Mouse (Mus musculus) cerebellum, adult 8-10 months (tissue): ENCODE data around the gene Sh2d7.
"Not testable (repeated sequence)": the region's sequence is repeated elsewhere in the genome, so short reads cannot be mapped to it uniquely, and the experiment has no call there.

Source experiments
- DNase-seq: peaks from one replicate; pipeline ENCODE4 v3.0.0; 2022

Gene Sh2d7

DNA sequence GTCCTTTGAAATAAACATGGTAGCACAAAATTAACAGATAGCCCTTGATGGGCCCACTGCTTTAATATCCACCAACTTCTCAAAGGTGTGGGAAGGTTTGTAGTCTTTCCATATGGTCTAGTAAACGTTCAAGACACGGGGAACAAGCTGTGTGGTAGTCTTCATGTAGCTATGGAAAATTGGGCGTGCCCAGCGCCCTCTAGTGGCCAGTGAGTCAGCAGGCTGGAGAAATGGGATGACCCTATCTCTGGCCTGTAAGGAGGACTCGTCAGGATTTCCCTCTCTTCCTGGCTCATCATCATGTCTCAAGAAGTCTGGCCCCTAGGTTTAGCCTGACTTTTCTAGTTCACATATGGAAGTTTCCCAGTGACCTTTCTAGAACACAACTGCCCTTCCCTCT, 8.8 kb downstream of the Sh2d7 start:
- peak; percentile 69 for DNase-seq

GRCm38 (mm10) chr9:54549433-54549832, 10.6 kb downstream of the Sh2d7 start:
- DNase-seq: no peak

- DNase-seq: peak; percentile 60
Measured at GRCm38 (mm10) chr9:54552409-54552808, 13.6 kb downstream of the Sh2d7 start.

GRCm38 (mm10) chr9:54555044-54555443, 16.3 kb downstream of the Sh2d7 start:
- no peak for DNase-seq

GRCm38 (mm10) chr9:54558731-54559130, 19.9 kb downstream of the Sh2d7 start:
- DNase-seq: no peak

DNA sequence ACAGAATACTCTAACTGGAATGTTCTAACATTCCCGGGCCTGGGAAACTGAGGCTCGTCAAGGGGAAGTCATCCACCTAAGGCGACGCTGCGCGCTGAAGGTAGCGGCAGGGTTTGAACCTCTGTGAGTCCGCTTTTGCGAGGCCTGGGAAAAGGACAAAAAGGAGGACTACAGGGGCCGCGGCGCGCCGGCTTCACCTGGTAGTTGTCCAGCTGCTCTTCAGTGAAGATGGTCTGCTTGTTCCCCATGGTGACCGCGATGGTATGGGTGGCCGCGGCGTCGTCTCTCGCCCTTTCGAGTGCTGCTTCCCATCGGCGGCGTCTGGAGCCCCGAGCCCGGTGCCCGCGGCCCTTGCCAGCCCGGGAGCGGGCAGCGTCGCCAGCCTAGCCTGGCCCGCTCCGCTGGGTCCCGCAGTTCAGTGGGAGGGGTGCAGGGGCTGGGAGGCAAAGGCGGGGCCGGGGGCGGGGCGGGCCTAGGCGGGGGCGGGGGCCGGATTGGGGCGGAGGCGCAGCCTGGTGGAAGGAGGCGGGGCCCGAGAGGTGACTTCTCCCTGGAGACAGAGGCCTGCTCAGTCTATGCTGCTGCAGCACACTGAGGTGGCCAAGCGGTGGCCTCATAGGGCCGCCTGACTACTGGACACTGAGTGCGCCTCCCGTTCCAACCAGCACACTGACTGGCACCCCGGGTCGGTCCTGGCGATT, 21.1 kb downstream of the Sh2d7 start, which contains the start of gene Cib2:
Gene Cib2 (minus strand): TSS at position 448 of the 701 bp plus-strand sequence.
- DNase-seq: peak; percentile 76

GRCm38 (mm10) chr9:54560831-54561601, 22.2 kb downstream of the Sh2d7 start:
- no peak for DNase-seq

- DNase-seq: no peak
Measured at GRCm38 (mm10) chr9:54566958-54567357, 28.2 kb downstream of the Sh2d7 start.

DNA sequence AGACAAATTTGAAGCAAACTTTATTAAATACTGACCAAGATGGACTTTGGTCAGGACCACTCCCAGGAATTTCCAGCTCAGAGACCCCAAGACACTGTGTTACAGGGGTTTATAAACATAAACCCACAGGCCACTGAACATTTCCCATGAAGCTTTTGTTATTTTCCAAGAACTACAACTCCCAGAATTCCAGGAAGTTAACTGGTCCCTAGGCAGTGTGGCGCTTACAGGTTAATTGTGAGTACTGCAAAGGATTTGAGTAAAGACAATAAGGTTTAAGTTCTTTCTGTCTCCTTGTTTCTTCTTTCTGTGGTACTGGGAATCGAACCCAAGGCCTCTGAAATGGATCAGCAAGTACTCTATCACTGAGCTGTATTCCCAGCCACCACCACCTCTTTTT, 29.9 kb downstream of the Sh2d7 start:
- DNase-seq: no peak

DNA sequence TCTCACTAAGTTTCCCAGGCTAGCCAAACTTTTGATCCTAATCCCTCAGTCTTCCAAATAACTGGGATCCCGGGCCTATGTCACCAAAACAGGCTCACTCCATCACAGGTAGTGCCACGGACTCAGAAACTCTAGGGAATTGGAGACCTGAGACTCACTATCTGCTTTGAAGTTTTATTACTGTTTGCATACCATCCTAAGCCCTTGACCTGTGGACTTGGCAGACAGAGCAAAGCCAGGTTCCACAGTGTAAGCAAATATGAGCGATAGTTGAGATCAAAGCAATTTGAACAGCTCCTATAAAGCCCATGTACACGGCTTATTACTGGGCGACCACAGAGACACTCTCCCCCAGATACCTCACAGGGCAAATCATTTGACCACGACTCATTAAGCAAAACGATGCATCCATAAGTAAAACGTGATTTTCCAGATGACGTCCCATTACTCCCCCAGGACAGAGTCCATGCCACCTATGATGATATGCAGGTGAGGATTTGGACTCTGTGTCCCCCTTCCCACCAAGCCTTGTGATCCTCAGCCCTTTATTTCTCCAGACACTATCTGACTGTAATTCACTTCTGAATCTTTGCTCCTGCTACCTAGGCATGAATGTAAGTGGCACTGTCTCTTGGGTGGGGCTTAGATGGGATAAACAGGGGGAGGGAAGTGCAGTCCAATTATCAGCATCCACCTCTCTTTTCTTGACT, 32.5 kb downstream of the Sh2d7 start:
- no peak for DNase-seq

DNA sequence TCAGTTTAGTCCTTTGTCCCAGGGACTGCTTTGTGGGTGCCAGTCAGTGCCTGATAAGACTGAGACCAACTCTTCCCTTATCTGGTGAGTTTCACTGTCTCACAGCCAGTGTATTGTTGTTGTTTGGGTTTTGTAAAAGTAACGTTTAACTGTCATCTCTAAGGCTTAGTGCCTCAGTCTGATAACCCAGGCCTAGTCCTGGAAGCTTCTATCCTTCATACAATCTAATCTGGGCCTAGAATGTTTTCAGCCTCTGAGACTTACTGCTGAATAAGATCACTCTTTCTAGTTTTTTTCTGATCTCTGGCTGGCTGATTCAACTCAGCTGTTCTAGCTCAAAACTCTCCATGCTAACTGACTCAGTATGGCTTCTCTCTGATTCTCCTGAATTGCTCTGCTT, 44.9 kb downstream of the Sh2d7 start:
- DNase-seq: no peak

GRCm38 (mm10) chr9:54584127-54584526, 45.3 kb downstream of the Sh2d7 start:
- not testable (repeated sequence) for DNase-seq

GRCm38 (mm10) chr9:54585839-54586198, 47.0 kb downstream of the Sh2d7 start:
- DNase-seq: no peak

DNA sequence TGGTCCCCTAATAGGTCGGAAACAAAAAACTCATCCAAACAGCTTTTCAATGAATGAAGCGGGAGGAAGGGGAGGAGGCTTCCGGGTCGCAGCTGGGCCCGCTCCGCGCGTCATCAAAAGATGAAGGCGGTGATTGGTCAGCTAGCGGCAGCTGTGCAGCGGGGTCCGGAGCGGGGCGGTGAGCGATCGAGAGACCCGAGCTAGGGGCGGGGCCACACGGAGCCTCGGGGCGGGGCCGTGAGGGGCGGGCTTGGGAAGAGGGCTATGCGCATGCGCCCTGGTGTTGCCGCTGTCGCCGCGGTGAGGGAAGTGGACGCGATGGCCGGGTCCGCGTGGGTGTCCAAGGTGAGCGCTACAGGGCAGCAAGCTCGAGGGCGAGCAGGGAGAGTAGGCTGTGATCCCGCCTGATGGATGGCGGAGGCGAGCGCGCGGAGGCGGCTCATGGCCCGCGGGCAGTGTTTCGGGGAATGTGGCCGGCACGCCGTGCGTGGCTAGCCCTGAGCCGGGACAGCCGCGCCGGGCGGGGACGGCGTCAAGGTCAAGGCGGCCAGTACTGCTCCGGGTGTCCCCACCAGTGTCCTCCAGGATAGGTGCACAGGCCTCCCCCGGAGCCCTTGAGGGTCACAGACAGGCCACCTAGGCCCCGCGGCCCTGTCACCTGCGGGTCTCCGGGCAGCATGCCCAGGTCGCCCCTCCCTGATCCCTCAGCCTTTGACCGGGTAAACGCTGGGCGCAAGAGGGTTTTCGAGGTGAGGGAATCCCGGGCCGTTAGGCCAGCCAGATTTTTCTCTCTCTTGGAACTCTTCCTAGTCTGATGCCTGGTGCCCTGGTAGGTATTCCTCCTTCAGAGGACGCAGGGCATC, 47.6 kb downstream of the Sh2d7 start, which contains the start of gene Idh3a:
Gene Idh3a (plus strand): TSS at position 136 of the 863 bp plus-strand sequence.
- peak; percentile 95 for DNase-seq

DNA sequence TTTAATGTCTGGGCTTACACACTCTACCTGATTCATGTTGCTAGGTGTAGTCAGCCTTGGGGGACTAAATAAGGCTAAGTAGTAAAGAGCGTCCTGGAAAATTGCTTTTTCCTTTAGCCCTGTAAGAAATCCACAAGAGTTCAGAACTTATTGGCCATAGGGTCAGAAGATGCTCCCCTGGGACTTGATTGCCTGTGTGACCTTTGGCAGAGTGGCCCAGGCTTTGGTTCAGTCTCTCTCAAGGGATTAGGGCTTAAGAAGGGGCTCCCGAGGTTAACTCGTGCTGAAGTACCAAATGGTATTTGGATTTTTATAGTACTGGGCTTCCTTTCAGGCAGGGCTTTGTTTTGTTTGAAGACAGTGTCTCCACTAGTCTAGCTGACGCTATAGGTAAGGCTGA, 49.1 kb downstream of the Sh2d7 start:
- no peak for DNase-seq

DNA sequence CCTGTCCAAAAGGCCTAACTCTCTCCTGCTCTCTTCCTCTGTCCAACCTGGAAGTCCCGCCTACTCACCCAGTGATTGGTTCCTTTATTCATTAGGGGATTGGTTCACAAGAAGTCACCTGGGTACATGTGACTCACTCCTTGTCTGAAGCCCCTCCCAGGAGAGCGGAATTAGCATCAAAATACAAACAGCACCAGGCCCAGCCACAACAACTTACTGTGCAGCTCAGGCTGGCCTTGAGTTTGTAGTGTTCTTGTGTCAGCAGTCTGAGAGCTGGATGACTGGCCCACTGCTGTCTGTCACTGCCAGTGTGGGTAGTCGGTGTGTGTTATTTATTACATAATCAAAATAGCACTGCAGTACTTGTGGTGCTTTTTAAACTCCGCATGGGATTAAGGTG, 54.9 kb downstream of the Sh2d7 start:
- DNase-seq: not testable (repeated sequence)
